Mouse (Mus musculus) MEL (cell line): Measurements from ENCODE around the gene Oprl1. TPM values are rescaled to one million over a fixed set of nuclear protein-coding genes. Genes with fewer than 3 reads are reported as not detected.

ENCODE experiments used
- DNase-seq: peaks from one replicate; pipeline ENCODE4 v3.0.0; 2011; ENCODE audit warnings: low read depth, low spot score
- H3K27ac ChIP-seq: 2 replicates; pipeline ENCODE4 v1.5.1; 2012; ENCODE audit warnings: low read depth, mild to moderate bottlenecking, control low read depth, low read length, moderate library complexity; ENCODE audit not compliant: control insufficient read depth
- H3K27me3 ChIP-seq, 2 experiments: fragments of 150-350 bp in 1 of 2; sonication (generic) in 1 of 2; 2 replicates each; pipeline ENCODE4 v1.6.1; 2012; ENCODE audit warnings: low read length in 2 of 2, mild to moderate bottlenecking in 2 of 2, improper control_type of control experiment in 1 of 2, moderate library complexity in 1 of 2; ENCODE audit not compliant: insufficient read depth in 2 of 2, control insufficient read depth in 1 of 2
- H3K36me3 ChIP-seq, 2 experiments: 2 replicates each; pipeline ENCODE4 v1.6.1; 2012 to 2014; ENCODE audit warnings: low read length in 2 of 2, improper control_type of control experiment in 1 of 2, inconsistent platforms in 1 of 2, mild to moderate bottlenecking in 1 of 2; ENCODE audit not compliant: insufficient read depth in 2 of 2, control insufficient read depth in 1 of 2
- H3K4me1 ChIP-seq, 2 experiments: fragments of 150-350 bp in 1 of 2; sonication (generic) in 1 of 2; 2 replicates each; pipeline ENCODE4 v1.6.1; 2012; ENCODE audit warnings: low read length in 2 of 2, improper control_type of control experiment in 1 of 2, mild to moderate bottlenecking in 1 of 2; ENCODE audit not compliant: insufficient read depth in 2 of 2, control insufficient read depth in 1 of 2
- H3K4me3 ChIP-seq, 2 experiments: fragments of 150-350 bp in 1 of 2; sonication (generic) in 1 of 2; 2 replicates each; pipeline ENCODE4 v1.5.1; 2012; ENCODE audit warnings: low read depth in 2 of 2, low read length in 2 of 2, mild to moderate bottlenecking in 2 of 2, moderate library complexity in 2 of 2, control low read depth in 1 of 2, improper control_type of control experiment in 1 of 2; ENCODE audit not compliant: control insufficient read depth in 1 of 2, insufficient read depth in 1 of 2
- H3K79me2 ChIP-seq: 2 replicates; pipeline ENCODE4 v1.6.1; 2012; ENCODE audit warnings: mild to moderate bottlenecking, low read length, moderate library complexity; ENCODE audit not compliant: control insufficient read depth, poor library complexity, insufficient read depth
- H3K9ac ChIP-seq: 2 replicates; pipeline ENCODE4 v1.6.1; 2012; ENCODE audit warnings: low read depth, mild to moderate bottlenecking, control low read depth, low read length, moderate library complexity; ENCODE audit not compliant: control insufficient read depth, poor library complexity, severe bottlenecking
- H3K9me3 ChIP-seq: fragments of 150-350 bp; sonication (generic); replicated peaks from 2 replicates; pipeline ENCODE4 v1.6.1; 2012; ENCODE audit warnings: mild to moderate bottlenecking, low read length, improper control_type of control experiment, moderate library complexity; ENCODE audit not compliant: insufficient read depth
- CHD1 ChIP-seq: IDR thresholded peaks from 2 replicates; pipeline ENCODE4 v1.6.1; 2012; ENCODE audit warnings: low read depth, mild to moderate bottlenecking, inconsistent platforms, low read length, improper control_type of control experiment
- CHD2 ChIP-seq: IDR thresholded peaks from 2 replicates; pipeline ENCODE4 v1.6.1; 2011; ENCODE audit warnings: low read length, improper control_type of control experiment
- CTCF ChIP-seq, 3 experiments: IDR thresholded peaks in 2 of 3; conservative IDR thresholded peaks in 1 of 3; 2 replicates each; pipeline ENCODE4 v1.5.1; 2011 to 2012; ENCODE audit warnings: low read length in 3 of 3, low read depth in 2 of 3, mild to moderate bottlenecking in 2 of 3, improper control_type of control experiment in 1 of 3, inconsistent platforms in 1 of 3, mixed read lengths in 1 of 3, moderate library complexity in 1 of 3; ENCODE audit not compliant: control insufficient read depth in 1 of 3, insufficient read depth in 1 of 3, poor library complexity in 1 of 3, severe bottlenecking in 1 of 3
- EP300 ChIP-seq, 2 experiments: IDR thresholded peaks; 2 replicates each; pipeline ENCODE4 v1.6.1; 2011; ENCODE audit warnings: improper control_type of control experiment in 2 of 2, low read length in 2 of 2, low read depth in 1 of 2, mild to moderate bottlenecking in 1 of 2
- GATA1 ChIP-seq: IDR thresholded peaks from 2 replicates; pipeline ENCODE4 v1.6.1; 2011; ENCODE audit warnings: low read depth, low read length, improper control_type of control experiment
- MXI1 ChIP-seq: IDR thresholded peaks from 2 replicates; pipeline ENCODE4 v1.6.1; 2011; ENCODE audit warnings: mild to moderate bottlenecking, low read depth, low read length, improper control_type of control experiment
- MYB ChIP-seq: IDR thresholded peaks from 2 replicates; pipeline ENCODE4 v1.6.1; 2011; ENCODE audit warnings: mild to moderate bottlenecking, low read depth, low read length, improper control_type of control experiment
- NRF1 ChIP-seq: IDR thresholded peaks from 2 replicates; pipeline ENCODE4 v1.6.1; 2014; ENCODE audit warnings: low read depth, mild to moderate bottlenecking, inconsistent platforms, low read length, improper control_type of control experiment, moderate library complexity; ENCODE audit not compliant: poor library complexity, insufficient read depth, severe bottlenecking
- POLR2A ChIP-seq, 2 experiments: IDR thresholded peaks; 2 replicates each; pipeline ENCODE4 v1.6.1; 2011 to 2012; ENCODE audit warnings: low read length in 2 of 2, mild to moderate bottlenecking in 2 of 2, control low read depth in 1 of 2, improper control_type of control experiment in 1 of 2, low read depth in 1 of 2, moderate library complexity in 1 of 2; ENCODE audit not compliant: control insufficient read depth in 1 of 2, insufficient read depth in 1 of 2, poor library complexity in 1 of 2
- POLR2AphosphoS2 ChIP-seq: IDR thresholded peaks from 2 replicates; pipeline ENCODE4 v1.6.1; 2011; ENCODE audit warnings: low read length, improper control_type of control experiment
- POLR2AphosphoS5 ChIP-seq: IDR thresholded peaks from 2 replicates; pipeline ENCODE4 v1.6.1; 2012; ENCODE audit warnings: low read depth, borderline replicate concordance, mild to moderate bottlenecking, inconsistent platforms, low read length, moderate library complexity, mixed read lengths
- SIN3A ChIP-seq: IDR thresholded peaks from 2 replicates; pipeline ENCODE4 v1.6.1; 2012; ENCODE audit warnings: low read length, improper control_type of control experiment, inconsistent platforms
- UBTF ChIP-seq: IDR thresholded peaks from 2 replicates; pipeline ENCODE4 v1.6.1; 2012; ENCODE audit warnings: low read depth, mild to moderate bottlenecking, inconsistent platforms, low read length, improper control_type of control experiment, moderate library complexity, borderline replicate concordance; ENCODE audit not compliant: insufficient read depth
- ZMIZ1 ChIP-seq: IDR thresholded peaks from 2 replicates; pipeline ENCODE4 v1.6.1; 2012; ENCODE audit warnings: low read depth, mild to moderate bottlenecking, inconsistent platforms, low read length, improper control_type of control experiment, moderate library complexity
- polyA plus RNA-seq, 2 experiments: library from polyadenylated mRNA; stranded (reverse) in 1 of 2; unstranded in 1 of 2; fragments of >175 nt in 1 of 2; fragments of >200 nt in 1 of 2; gene quantifications; 2 replicates each; pipeline versions ENCODE4 v1.2.1 to v1.2.4; 2012; ENCODE audit warnings: low replicate concordance in 2 of 2, low read depth in 1 of 2; ENCODE audit not compliant: insufficient read length in 2 of 2, insufficient read depth in 1 of 2, missing spikeins in 1 of 2
- total RNA-seq: library from RNA; depleted of rRNA; stranded (reverse); fragments of 300-350 nt; gene quantifications from 2 replicates; pipeline ENCODE4 v1.2.3, GENCODE M21; 2012; rRNA removed

Gene Oprl1
- total and polyA plus RNA-seq, 3 experiments = 0.04 to 0.25 TPM; not detected in 1

DNA sequence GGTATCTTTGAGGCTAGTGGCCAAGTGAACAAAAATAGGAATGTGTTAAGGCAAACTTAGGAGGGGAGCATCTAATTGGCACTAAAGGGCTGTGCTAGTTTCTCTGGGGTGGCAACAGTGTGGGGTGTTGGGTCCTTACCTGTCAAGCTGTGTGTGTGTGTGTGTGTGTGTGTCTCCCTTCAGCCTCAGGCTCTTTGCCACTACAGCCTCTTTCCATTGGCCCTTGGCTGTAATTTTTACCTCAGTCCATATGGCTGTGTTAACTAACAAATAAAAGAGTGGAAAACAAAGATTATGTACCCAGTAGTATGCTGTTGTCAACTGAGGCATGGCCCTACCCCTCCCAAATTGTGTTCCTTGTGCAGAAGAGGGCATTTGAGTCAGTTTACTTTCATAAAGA lies 53.6 kb downstream of the Oprl1 start:
- H3K9ac ChIP-seq = no peak overlapping the region
- no peaks in the 10 kb centered on the region for H3K36me3 ChIP-seq
- no peak for TF ChIP-seq EP300 (IDR thresholded peaks at IDR 0.05; ENCODE audit: low read depth in 1 of 2, low read length in 2 of 2)
- TF ChIP-seq POLR2A (IDR thresholded peaks at IDR 0.05; ENCODE audit: control insufficient read depth in 1 of 2, insufficient read depth in 1 of 2, low read depth in 1 of 2, low read length in 2 of 2, poor library complexity in 1 of 2) = no peak
- no peak for TF ChIP-seq SIN3A
- TF ChIP-seq CHD2 = no peak
- no peak for TF ChIP-seq CHD1
- TF ChIP-seq NRF1 = no peak
- no peak for TF ChIP-seq UBTF
- TF ChIP-seq ZMIZ1 = no peak
- no peak for TF ChIP-seq POLR2AphosphoS5
- TF ChIP-seq GATA1 = no peak
- TF ChIP-seq POLR2AphosphoS2 = no peak
- TF ChIP-seq CTCF (IDR thresholded peaks at IDR 0.05 in 2 of 3, conservative IDR thresholded peaks at IDR 0.05 in 1 of 3; ENCODE audit: control insufficient read depth in 1 of 3, insufficient read depth in 1 of 3, low read depth in 2 of 3, low read length in 3 of 3, poor library complexity in 1 of 3, severe bottlenecking in 1 of 3) = no peak
- no peak for TF ChIP-seq MYB
- H3K9me3 ChIP-seq = no peaks in the 10 kb centered on the region
- H3K27me3 ChIP-seq = peaks cover 5% of the 10 kb centered on the region in 2 experiments
- no peak overlapping the region for H3K27ac ChIP-seq
- no peak overlapping the region for H3K4me3 ChIP-seq
- H3K4me1 ChIP-seq = no peaks in the 10 kb centered on the region
- no peaks in the 10 kb centered on the region for H3K79me2 ChIP-seq
- no peak for DNase-seq

DNA sequence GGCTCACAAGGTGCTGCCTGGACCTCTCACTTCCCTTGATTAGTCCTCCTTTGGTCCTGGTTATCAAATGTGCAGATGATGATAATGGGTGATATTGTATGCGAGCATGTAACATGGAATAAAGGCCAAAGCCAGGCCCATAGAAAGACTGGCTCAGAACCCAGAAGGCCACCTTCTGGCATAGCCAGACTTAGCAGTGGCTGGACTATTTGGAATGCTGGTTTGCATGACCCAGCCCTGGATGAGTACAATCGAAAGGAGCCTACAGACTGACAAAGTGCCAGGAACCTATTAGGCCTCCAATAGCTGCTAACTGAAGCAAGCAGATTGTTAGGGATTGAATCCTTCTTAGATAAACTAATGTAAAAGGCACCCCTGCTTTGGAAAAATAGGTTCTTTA lies 54.6 kb downstream of the Oprl1 start:
- Histone ChIP-seq H3K4me3 (no peak overlapping the region), H3K9me3 (no peaks in the 10 kb centered on the region), H3K9ac (no peak overlapping the region), H3K4me1 (no peaks in the 10 kb centered on the region), H3K36me3 (no peaks in the 10 kb centered on the region), H3K27me3 (peaks cover 8% of the 10 kb centered on the region in 2 experiments), H3K27ac (no peak overlapping the region), H3K79me2 (no peaks in the 10 kb centered on the region)
- TF ChIP-seq NRF1 (no peak), MXI1 (no peak)
- no peak for DNase-seq

Other genes starting within 250 kb of the Oprl1 start
- not detected in 2 replicates for gene Abhd16b, start 221.8 kb upstream of the Oprl1 start, total RNA-seq
- under 1 TPM in 1 of 2 experiments, not detected in 1; 0.08 TPM for gene Abhd16b, start 221.8 kb upstream of the Oprl1 start, polyA plus RNA-seq
- gene Tpd52l2, start 217.9 kb upstream of the Oprl1 start, total RNA-seq = 88.2 and 99.5 TPM in 2 replicates
- 100 to 1,000 TPM in 1 of 2 experiments, not detected in 1; 119 TPM for gene Tpd52l2, start 217.9 kb upstream of the Oprl1 start, polyA plus RNA-seq
- 50.6 and 51.9 TPM in 2 replicates for gene Dnajc5, start 194.5 kb upstream of the Oprl1 start, total RNA-seq
- gene Dnajc5, start 194.5 kb upstream of the Oprl1 start, polyA plus RNA-seq = 100 to 1,000 TPM in 1 of 2 experiments, 10 to 100 TPM in 1; 57.9 to 338 TPM
- gene Uckl1, start 130.1 kb upstream of the Oprl1 start, total RNA-seq = 15.2 and 15.6 TPM in 2 replicates
- gene Uckl1, start 130.1 kb upstream of the Oprl1 start, polyA plus RNA-seq = 10 to 100 TPM in 1 of 2 experiments, not detected in 1; 24.6 TPM
- 56.0 and 58.7 TPM in 2 replicates for gene Prpf6, start 123.1 kb upstream of the Oprl1 start, total RNA-seq
- gene Prpf6, start 123.1 kb upstream of the Oprl1 start, polyA plus RNA-seq = 10 to 100 TPM in 1 of 2 experiments, not detected in 1; 69.4 TPM
- 13.4 and 15.5 TPM in 2 replicates for gene Zfp512b, start 122.2 kb upstream of the Oprl1 start, total RNA-seq
- 10 to 100 TPM in 1 of 2 experiments, not detected in 1; 37.6 TPM for gene Zfp512b, start 122.2 kb upstream of the Oprl1 start, polyA plus RNA-seq
- 0.56 and 0.89 TPM in 2 replicates for gene Samd10, start 115.8 kb upstream of the Oprl1 start, total RNA-seq
- 1 to 10 TPM in 1 of 2 experiments, not detected in 1; 4.6 TPM for gene Samd10, start 115.8 kb upstream of the Oprl1 start, polyA plus RNA-seq
- not detected in 2 replicates for gene Gm29797, start 58.0 kb upstream of the Oprl1 start, total RNA-seq
- not detected for gene Gm29797, start 58.0 kb upstream of the Oprl1 start, polyA plus RNA-seq
- not detected in 2 replicates for gene Sox18, start 43.4 kb upstream of the Oprl1 start, total RNA-seq
- under 1 TPM in 1 of 2 experiments, not detected in 1; 0.04 TPM for gene Sox18, start 43.4 kb upstream of the Oprl1 start, polyA plus RNA-seq
- 6.7 and 7.3 TPM in 2 replicates for gene Tcea2, start 34.7 kb upstream of the Oprl1 start, total RNA-seq
- 10 to 100 TPM in 1 of 2 experiments, not detected in 1; 17.0 TPM for gene Tcea2, start 34.7 kb upstream of the Oprl1 start, polyA plus RNA-seq
- gene Rgs19, start 21.0 kb upstream of the Oprl1 start, total RNA-seq = 45.5 and 46.2 TPM in 2 replicates
- 100 to 1,000 TPM in 1 of 2 experiments, not detected in 1; 157 TPM for gene Rgs19, start 21.0 kb upstream of the Oprl1 start, polyA plus RNA-seq
- gene Lkaaear1, start 16.6 kb upstream of the Oprl1 start, total RNA-seq = not detected in 2 replicates
- gene Lkaaear1, start 16.6 kb upstream of the Oprl1 start, polyA plus RNA-seq = not detected
- gene Myt1, start 48.3 kb downstream of the Oprl1 start, total RNA-seq = not detected in 2 replicates
- gene Myt1, start 48.3 kb downstream of the Oprl1 start, polyA plus RNA-seq = not detected
- gene Pcmtd2, start 122.8 kb downstream of the Oprl1 start, total RNA-seq = 9.9 and 10.3 TPM in 2 replicates
- 10 to 100 TPM in 1 of 2 experiments, not detected in 1; 13.6 TPM for gene Pcmtd2, start 122.8 kb downstream of the Oprl1 start, polyA plus RNA-seq
- 41.2 and 50.3 TPM in 2 replicates for gene Polr3k, start 149.3 kb downstream of the Oprl1 start, total RNA-seq
- 10 to 100 TPM in 1 of 2 experiments, not detected in 1; 37.6 TPM for gene Polr3k, start 149.3 kb downstream of the Oprl1 start, polyA plus RNA-seq